Mouse (Mus musculus) cerebellum, adult (tissue): ENCODE measurements around the gene Lrrc36.
A peak's percentile ranks its signal among the peaks of the same experiment; 100 is the strongest.

ENCODE experiments used
- ATAC-seq: cut with Nextera tagmentation; 2 replicates; pipeline ENCODE4 v1.9.2; 2017; ENCODE audit warnings: mild to moderate bottlenecking, moderate library complexity, mixed read lengths; ENCODE audit not compliant: insufficient number of reproducible peaks, low FRiP score, low TSS enrichment

The Lrrc36 gene

GRCm38 (mm10) chr8:105413391-105413790 lies at the start of gene Lrrc36, which contains the start of gene Kctd19:
TSS of gene Lrrc36 (plus strand) at chr8:105413571.
TSS of gene Kctd19 (minus strand) at chr8:105413502.
- peak; percentile 56; the same call in 1 of the 2 replicates for ATAC-seq

DNA sequence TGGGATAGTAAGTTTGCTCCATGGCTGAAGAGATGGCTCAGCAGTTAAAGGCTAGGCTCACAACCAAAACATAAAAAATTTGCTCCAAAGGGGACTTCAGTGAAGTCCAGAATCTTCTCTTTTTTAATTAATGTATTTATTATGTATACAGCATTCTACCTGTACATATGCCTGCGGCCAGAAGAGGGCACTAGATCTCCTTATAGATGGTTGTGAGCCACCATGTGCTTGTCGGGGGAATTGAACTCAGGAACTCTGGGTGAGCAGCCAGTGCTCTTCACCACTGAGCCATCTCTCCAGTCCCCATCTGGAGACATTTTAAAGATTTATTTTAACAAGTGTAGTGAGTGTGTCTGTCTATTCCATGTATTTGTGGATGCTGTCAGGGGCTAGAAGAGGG lies 46.3 kb upstream of the Lrrc36 start:
- no peak for ATAC-seq

- 0 out of 2 replicates have a peak, but pooled peaks have one; percentile 32 for ATAC-seq
Observed at GRCm38 (mm10) chr8:105372473-105372872, 40.9 kb upstream of the Lrrc36 start.

DNA sequence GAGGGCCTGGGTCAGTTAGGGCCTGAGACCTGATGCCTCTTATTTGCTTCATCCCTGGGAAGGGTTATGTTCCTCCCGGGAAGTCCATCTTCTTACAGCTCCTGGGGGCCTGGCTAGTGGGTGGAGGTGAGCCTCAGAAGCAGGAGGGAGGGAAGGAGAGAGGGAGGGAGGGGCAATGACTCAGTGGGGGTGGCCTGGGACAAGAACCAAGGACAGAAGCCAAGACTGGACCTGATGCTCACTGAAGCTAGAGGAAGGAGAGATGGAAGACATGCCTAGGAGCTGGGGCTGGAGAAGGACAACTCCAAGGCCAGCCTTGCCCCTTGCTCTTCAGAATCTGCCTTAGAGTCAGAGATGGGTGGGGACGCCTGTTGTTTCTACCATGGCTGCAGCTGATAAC lies 40.3 kb upstream of the Lrrc36 start, which contains the start of gene Plekhg4:
TSS of gene Plekhg4 (plus strand) at position 243 of the 400 bp plus-strand sequence.
- ATAC-seq = no peak

DNA sequence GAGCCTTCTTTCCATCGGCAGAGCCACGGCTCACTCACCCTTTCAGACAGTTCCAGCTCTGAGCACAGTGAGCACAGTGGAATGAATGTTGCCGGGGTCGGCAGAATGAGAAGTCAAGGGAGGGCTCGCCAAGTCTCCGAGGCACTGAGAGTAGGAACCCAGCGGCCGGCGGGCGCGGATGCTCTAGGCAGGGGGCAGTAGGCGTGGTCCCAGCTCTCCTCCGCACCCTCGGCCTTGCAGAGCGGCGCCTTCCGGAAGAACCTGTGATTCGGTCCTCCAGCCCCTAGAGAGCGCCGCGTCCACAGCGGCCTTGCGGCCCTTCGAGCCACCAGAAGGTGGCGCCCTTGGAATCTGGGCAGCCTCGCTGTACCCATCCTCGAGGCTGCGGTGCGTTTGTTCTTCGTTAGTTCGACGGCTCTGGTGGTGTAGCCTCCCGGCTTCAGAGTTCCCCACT lies 38.8 kb upstream of the Lrrc36 start:
- no peak for ATAC-seq

- no peak for ATAC-seq
Observed at GRCm38 (mm10) chr8:105378673-105379072, 34.7 kb upstream of the Lrrc36 start.

DNA sequence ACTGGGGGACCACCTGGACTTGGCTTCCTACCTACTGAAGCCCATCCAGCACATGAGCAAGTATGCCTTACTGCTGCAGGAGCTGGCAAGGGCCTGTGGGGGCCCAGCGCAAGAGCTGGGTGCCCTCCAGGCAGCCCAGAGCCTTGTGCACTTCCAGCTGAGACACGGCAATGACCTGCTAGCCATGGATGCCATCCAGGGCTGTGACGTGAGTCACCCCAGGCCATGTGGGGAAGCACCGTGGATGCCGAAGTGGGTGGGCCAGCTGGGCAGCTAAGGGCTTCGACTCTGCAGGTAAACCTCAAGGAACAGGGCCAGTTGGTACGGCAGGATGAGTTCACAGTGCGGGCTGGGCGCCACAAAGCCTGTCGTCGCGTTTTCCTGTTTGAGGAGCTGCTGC lies 33.1 kb upstream of the Lrrc36 start:
- no peak for ATAC-seq

DNA sequence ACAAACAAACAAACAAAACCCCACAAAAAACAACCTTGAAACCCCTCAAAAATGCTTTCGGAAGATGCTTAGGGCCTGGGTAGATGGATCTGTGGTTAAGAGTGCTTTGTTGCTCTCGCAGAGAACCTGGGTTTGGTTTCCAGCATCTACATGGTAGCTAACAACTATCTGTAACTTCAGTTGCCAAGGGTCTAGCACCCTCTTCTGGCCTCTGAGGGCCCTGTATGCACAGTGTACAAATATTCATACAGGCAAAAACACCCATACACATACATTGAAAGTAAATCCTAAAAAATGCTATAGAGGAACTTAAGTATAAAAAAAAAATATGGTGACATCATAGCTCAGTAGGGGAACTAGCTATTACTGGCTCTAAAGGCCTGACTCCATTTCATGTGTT lies 29.3 kb upstream of the Lrrc36 start:
- ATAC-seq = no peak

GRCm38 (mm10) chr8:105387151-105387550 lies 26.2 kb upstream of the Lrrc36 start:
- ATAC-seq = no peak

DNA sequence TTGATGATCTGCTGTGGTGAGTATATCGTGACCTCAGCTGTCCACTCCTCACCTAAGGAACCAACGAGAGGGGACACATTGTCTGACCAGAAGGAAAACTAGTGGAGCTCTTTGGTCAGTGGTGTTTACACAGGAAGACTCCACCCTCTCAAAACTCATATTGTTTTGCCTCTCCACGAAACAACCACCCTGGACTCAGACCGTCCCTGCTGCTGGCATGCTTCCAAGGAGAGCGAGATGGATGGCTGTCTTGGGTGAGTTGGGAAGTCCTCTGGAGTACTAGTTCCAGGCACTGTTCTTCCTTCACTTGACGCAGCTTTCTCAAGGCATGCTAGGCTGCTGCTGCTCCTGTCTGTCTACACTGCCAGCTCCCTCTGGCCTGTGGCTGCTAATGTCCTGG lies 24.3 kb upstream of the Lrrc36 start:
- no peak for ATAC-seq

- no peak for ATAC-seq
Observed at GRCm38 (mm10) chr8:105393089-105393787, 20.1 kb upstream of the Lrrc36 start.

GRCm38 (mm10) chr8:105393915-105394314 lies 19.5 kb upstream of the Lrrc36 start:
- ATAC-seq = no peak

GRCm38 (mm10) chr8:105397747-105398146 lies 15.6 kb upstream of the Lrrc36 start:
- ATAC-seq = peak; percentile 61

GRCm38 (mm10) chr8:105400016-105400415 lies 13.4 kb upstream of the Lrrc36 start:
- ATAC-seq = no peak

DNA sequence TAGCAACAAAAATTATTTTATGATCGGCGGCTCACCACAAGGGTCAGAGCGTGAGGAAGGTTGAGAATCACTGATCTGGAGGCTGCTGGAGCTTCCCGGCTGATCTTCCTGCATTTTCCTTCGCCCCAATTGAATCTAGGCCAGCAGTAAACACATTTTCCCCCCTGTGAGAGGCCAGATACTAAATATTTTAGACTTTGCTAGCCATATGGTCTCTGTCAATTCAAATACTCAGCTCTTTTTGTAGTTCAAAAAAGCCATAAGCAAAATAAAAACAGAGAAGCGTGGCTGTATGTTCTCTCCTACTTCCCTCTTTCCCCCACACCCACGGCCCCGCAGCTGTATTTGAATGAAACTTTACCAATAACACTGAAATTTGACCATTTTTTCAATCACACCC lies 9.9 kb upstream of the Lrrc36 start:
- peak; percentile 45; the same call in 1 of the 2 replicates for ATAC-seq

GRCm38 (mm10) chr8:105404496-105404895 lies 8.9 kb upstream of the Lrrc36 start:
- ATAC-seq = no peak

GRCm38 (mm10) chr8:105406416-105406815 lies 7.0 kb upstream of the Lrrc36 start:
- ATAC-seq = no peak

DNA sequence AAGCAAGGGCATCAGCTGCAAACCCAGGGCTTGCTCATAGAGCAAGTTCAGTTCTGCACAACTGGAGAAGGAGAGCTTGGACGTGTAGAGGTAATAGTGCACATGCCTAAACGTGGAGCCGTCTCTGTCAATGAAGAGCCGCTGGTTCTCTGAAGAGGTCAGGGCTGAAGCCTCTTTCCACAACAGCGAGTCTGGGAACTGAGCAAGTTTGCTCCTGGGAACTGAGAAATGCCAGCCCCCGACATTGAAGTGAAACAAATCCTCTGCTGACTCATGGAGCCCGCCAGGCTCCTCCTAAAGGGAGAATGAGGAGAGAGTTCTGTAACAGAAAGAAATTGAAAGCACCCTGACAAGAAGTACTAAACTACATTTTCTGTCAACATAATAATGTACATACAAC lies 5.0 kb upstream of the Lrrc36 start:
- no peak for ATAC-seq

GRCm38 (mm10) chr8:105409947-105410346 lies 3.4 kb upstream of the Lrrc36 start:
- no peak for ATAC-seq

DNA sequence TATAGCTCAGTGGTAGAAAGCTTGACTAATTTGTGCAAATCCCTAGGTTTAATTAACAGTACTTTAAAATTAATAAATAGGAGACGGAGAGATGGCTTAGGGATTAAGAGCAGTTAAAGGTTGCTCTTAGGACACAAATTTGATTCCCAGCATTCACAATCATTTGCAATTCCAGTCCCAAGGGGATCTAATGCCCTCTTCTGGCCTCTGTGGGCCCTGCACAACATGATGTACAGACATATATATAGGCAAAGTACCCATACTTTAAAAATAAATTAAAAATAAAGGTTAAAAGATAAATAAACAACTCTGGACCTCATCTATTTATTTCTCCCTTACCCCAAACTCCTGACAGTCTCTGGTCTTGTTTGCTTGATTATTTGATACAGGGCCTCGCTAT lies 5.6 kb downstream of the Lrrc36 start:
- ATAC-seq = no peak

DNA sequence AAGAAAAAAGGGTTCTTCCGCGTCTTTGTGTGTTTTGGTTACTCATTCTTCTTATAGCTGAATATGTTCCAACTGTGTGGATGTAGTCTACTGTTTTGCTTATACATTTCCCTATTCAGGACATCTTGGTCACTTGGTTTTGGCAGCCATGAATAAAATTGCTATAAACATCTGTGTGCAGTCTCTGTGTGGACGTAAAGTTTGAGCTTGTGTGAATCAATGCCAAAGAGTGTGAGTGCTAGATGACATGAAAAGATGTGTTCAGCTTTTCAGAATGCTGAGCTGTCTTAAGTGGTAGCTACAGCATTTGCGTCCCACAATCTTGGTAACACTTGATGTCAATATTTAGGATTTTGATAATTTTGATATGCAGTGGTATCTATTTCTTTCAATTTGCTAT lies 6.4 kb downstream of the Lrrc36 start:
- ATAC-seq = no peak

GRCm38 (mm10) chr8:105422006-105422405 lies 8.6 kb downstream of the Lrrc36 start:
- ATAC-seq = peak; percentile 92; the same call in 1 of the 2 replicates
